Mouse (Mus musculus) B cell, adult 67 days (primary cell): Measurements from ENCODE around the gene Sirpb1c. TPM values are rescaled to one million over a fixed set of nuclear protein-coding genes. Genes with fewer than 3 reads are reported as not detected.

Experiments
- total RNA-seq, 2 experiments: library from RNA; stranded (reverse); gene quantifications; 4 replicates each; pipeline ENCODE4 v1.2.4; 2023

Gene Sirpb1c
- not detected for total RNA-seq

GRCm38 (mm10) chr3:15848280-15848679 lies at the start of gene Sirpb1c:
TSS of gene Sirpb1c (minus strand) at chr3:15848528.

Other genes starting within 250 kb of the Sirpb1c start
- gene Gm5150, start 157.9 kb upstream of the Sirpb1c start, total RNA-seq = under 1 TPM in 1 of 2 experiments, not detected in 1; 0.46 TPM